Mouse (Mus musculus): Measurements from ENCODE around the gene Agr2.

Gene Agr2

GRCm38 (mm10) chr12:35992711-35993110, at the start of gene Agr2:
Agr2 (plus strand) TSS chr12:35992907.
- CTCF ChIA-PET = no interaction called here

DNA sequence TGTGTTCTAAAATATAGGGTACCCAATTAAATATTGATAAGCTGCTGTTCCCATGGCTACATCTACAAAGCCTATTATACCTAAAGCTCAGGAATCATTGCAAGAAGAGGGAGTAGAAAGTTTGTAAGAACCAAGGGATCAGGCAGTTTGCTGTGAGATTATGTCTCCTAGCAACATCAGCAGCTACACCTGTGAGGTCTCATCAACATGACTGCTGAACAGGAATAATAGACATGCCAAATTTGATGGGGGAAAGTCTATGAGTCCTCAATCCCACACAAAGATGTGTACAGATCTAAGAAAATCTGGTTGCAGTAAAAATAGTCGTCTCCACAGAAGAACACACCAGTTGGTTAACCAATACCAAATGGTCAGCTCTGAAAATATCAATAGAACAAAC, 41.0 kb upstream of the Agr2 start:
- ChIA-PET CTCF (no interaction called here), POLR2A (no interaction called here)

More at GRCm38 (mm10) chr12:35992711-35993110, at the start of gene Agr2:
- POLR2A ChIA-PET = interaction anchor here in 2 of 4 experiments (0.5 to 0.7 kb wide), 2 partner anchors 70 to 1178 kb away, joined by 3 to 4 read pairs; no protein-coding TSS in a partner anchor

- ChIA-PET POLR2A (no interaction called here), CTCF (interaction anchor here (0.5 to 1.3 kb wide), 5 partner anchors 13 to 1152 kb away, joined by 3 to 5 read pairs (median 3); no protein-coding TSS in a partner anchor)
These were observed 35.5 kb upstream of the Agr2 start for GRCm38 (mm10) chr12:35957235-35957634.

- POLR2A ChIA-PET = no interaction called here
- CTCF ChIA-PET = no interaction called here
These were observed 26.5 kb upstream of the Agr2 start for GRCm38 (mm10) chr12:35966098-35966767.

- CTCF ChIA-PET = no interaction called here
- POLR2A ChIA-PET = no interaction called here
These were observed 26.0 kb upstream of the Agr2 start for GRCm38 (mm10) chr12:35966768-35967141.

DNA sequence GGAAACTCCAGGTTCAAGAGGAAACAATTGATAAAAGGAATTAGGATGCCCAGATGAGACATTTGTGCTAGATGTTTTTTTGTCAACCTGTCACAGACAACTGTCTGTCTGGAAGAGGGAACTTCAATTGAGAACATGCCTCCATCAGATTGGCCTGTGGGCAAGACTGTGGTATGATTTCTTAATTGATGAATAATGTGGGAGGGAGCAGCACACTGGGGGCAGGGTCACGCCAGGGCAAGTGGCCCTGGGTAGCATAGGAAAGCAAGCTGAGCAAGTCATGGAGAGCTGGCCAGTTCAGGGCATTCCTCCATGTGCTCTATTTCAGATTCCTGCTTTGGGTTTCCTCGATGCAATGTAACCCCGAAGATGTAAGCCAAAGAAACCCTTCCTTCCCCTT, 16.8 kb upstream of the Agr2 start:
- ChIA-PET POLR2A (no interaction called here), CTCF (no interaction called here)

DNA sequence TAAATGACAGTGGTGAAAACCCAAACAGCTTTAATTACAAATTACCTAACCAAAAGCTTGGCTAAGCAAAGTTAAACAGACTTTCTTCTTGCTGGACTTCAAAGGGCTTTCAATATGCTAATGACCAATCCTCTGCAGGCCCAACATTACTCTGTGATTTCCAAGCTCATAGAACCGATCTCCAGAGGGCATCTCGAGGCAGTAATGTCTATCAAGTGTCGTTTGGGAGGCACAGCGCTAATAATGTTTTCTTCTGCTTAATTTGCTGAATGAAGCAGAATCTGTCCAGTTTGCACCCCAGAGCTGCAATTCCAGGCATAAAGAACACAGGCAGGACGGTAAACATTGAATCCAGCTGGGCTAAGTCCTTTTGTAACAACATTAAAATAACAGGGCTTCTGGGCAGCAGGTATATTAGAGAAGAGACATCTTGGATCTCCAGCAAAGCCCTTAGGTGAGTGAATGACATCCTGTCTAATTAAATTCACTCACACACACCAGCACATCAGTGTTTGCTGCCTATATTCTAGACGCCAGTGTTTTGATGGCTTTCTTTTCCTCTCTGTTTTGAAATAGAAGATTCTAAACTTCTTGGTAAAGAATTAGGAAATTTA, 15.0 kb upstream of the Agr2 start:
- ChIA-PET CTCF (no interaction called here), POLR2A (no interaction called here)

DNA sequence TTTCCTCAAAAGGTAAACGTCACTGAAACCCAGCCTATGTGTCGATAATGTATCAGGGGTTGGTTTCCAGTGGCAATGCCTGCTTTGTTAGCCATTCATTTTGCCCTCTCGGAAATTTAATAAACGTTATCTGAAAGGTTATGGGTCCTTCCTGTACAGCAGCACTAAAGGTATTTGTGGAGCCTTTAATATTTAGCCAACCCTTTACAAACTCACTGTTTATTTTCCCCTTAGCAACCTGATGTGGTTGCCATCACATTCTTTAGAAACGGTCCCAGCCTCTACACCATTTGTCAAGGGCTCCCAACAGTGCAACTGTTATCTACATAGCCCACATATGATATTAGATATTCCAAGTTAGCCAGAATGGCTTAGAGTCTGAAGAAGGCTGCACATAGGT, 13.1 kb upstream of the Agr2 start:
- CTCF ChIA-PET = no interaction called here
- POLR2A ChIA-PET = no interaction called here

DNA sequence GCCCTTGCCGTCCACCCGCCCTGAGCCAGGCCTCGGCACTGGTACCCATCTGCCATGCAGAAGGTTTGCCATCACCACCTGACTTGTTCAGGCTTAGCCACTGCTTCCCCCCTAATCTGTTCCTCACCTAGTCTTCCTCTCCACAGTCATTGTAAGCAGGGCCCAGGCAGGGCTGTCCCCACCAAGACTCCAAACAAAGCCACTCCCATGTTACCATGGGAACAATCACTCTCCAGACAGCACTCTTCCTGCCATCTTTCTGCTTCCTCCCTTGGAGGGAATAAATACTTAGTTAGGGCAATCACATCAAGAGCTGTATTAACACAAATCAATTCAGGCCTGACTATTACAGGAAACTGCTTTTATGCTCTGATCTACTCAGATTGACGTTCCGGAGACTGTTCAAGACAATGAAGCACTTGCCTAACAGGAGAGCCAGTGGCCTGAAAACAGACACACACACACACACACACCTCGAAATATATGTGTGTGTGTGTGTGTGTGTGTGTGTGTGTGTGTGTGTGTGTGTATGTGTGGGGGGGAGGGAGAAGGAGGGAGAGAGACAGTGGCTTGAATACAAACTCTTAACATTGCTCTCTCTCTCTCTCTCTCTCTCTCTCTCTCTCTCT, 10.9 kb upstream of the Agr2 start:
- CTCF ChIA-PET = no interaction called here
- POLR2A ChIA-PET = no interaction called here

DNA sequence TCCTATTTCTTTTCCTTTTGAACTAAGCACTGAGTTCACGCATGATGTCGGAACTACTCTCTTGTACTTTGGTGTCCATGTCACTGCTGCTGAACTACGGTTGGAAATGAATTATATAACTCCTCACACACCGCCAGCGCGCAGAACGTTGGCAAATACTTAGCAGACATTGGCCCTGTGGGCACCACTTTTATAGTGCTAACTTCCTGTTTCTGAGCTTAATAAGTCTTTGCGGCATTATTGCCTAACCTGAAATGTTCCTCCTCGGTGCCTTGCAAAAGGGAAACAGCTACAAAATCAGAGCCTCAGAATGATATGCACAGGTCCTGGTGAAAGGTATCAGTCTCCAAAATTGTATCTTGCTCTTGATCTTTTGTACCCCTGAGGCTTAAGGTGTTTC, 9.2 kb upstream of the Agr2 start:
- CTCF ChIA-PET = interaction anchor here in 1 of 4 experiments (0.6 kb wide), 1 partner anchor 58 kb away, joined by 4 read pairs; no protein-coding TSS in a partner anchor
- POLR2A ChIA-PET = no interaction called here

GRCm38 (mm10) chr12:35984743-35985142, 8.0 kb upstream of the Agr2 start:
- CTCF ChIA-PET = no interaction called here
- POLR2A ChIA-PET = interaction anchor here in 1 of 4 experiments (0.7 kb wide), 1 partner anchor 51 kb away, joined by 3 read pairs; no protein-coding TSS in a partner anchor

DNA sequence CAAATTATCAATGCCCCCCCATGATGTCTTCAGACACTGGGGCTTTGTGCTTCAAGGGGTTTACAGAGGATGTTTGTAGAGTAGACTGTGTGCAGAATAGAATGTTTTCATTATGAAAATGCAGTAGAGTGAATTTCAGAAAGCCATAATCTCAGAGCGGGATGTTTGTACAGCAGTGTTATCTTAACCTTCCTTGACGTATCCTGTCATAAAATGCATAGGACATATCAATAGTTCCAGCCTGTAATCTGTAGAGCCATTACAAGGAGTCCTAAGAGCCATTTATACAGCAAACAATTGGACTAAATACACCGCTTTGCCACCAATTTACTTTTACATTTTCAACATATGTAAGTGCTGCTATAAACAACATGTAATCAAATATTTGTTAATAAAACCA, 876 bp downstream of the Agr2 start:
- POLR2A ChIA-PET = no interaction called here

GRCm38 (mm10) chr12:35994098-35994497, 1.4 kb downstream of the Agr2 start:
- ChIA-PET CTCF (no interaction called here), POLR2A (no interaction called here)

More for the DNA sequence above, 876 bp downstream of the Agr2 start:
- CTCF ChIA-PET = no interaction called here

GRCm38 (mm10) chr12:35995799-35996198, 3.1 kb downstream of the Agr2 start:
- CTCF ChIA-PET = interaction anchor here in 2 of 4 experiments (0.6 to 1.0 kb wide), 2 partner anchors 9 to 99 kb away, joined by 4 read pairs; no protein-coding TSS in a partner anchor
- POLR2A ChIA-PET = no interaction called here

- POLR2A ChIA-PET = no interaction called here
- CTCF ChIA-PET = no interaction called here
These were observed 12.0 kb downstream of the Agr2 start for GRCm38 (mm10) chr12:36004714-36005113.

GRCm38 (mm10) chr12:36007581-36007980, 14.9 kb downstream of the Agr2 start:
- CTCF ChIA-PET = interaction anchor here in 1 of 4 experiments (0.5 to 0.6 kb wide), 2 partner anchors 19 to 291 kb away, joined by 3 read pairs; no protein-coding TSS in a partner anchor
- POLR2A ChIA-PET = interaction anchor here in 1 of 4 experiments (1.3 to 1.7 kb wide), 2 partner anchors 13 to 34 kb away, joined by 4 to 7 read pairs; no protein-coding TSS in a partner anchor

DNA sequence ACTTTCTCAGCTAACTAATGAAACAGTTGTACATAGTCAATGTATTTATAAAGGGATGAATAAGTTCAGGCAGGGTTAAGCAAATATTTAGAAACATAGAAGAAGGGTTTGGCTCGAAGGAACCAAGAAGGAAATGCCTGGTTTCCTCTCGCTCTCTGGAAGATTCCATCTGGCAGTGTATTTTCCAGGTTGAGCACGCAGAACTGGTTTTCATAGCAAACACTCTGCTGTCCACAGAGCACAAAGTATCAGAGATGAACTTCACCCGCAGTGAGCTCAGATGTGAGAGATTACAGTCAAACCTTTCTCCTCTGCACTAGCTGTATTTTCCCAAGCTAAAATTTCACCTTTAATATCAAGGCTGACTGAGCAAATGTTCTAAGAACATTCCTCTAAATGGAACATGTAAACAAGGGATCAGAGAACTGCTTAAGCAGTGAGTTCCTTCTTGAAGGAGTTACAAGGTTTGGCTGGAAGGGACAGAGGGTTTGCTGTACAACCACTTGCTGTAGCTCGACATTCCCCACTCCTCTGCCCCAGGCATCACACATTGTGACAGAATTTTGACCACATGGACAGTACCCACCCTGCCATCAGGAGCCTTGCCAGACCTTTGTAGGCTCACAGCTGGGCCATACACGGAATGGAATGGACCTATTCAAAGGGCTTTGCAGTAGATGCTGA, 15.8 kb downstream of the Agr2 start:
- POLR2A ChIA-PET = interaction anchor here in 1 of 4 experiments (0.6 kb wide), 1 partner anchor 33 kb away, joined by 3 read pairs; no protein-coding TSS in a partner anchor
- CTCF ChIA-PET = interaction anchor here in 2 of 4 experiments (0.5 kb wide), 2 partner anchors 8 to 18 kb away, joined by 3 to 4 read pairs; no protein-coding TSS in a partner anchor

GRCm38 (mm10) chr12:36013216-36013910, 20.7 kb downstream of the Agr2 start:
- ChIA-PET POLR2A (no interaction called here), CTCF (interaction anchor here in 1 of 4 experiments (0.6 kb wide), 1 partner anchor 304 kb away, joined by 5 read pairs; no protein-coding TSS in a partner anchor)

DNA sequence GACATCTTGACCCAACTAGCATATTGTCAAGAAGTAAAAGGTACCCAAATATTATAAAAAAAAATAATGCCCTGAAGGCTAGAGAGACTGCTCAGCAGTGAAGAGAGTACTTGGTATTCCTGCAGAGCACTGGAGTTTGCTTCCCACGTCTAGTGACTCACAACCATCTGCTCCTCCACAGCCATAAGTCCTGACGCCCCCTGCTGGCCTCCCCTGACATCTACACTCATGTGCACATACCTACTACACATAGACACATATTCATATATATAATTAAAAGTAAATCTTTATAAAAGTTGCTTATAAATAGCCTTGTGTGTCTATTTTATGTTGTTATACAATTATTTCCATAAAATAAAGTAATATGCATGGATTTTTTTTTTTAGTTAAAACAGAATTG, 25.1 kb downstream of the Agr2 start:
- CTCF ChIA-PET = no interaction called here
- POLR2A ChIA-PET = interaction anchor here in 1 of 4 experiments (0.8 to 1.6 kb wide), 2 partner anchors 10 to 139 kb away, joined by 3 to 4 read pairs; partner anchors contain the start of gene Ankmy2

Data from embryonic stem cell, embryonic (primary cell).